Mouse (Mus musculus) kidney, postnatal 0 days (tissue): ENCODE results near the gene B3gnt9. TPM values are rescaled to one million over a fixed set of nuclear protein-coding genes. Genes with fewer than 3 reads are reported as not detected.

Source experiments
- ATAC-seq: fragments of 200-750 bp; cut with Nextera tagmentation; replicated peaks from 2 replicates; pipeline ENCODE4 v1.8.0; 2017; ENCODE audit warnings: low read depth, moderate number of reproducible peaks, moderate TSS enrichment, moderate library complexity; ENCODE audit not compliant: low FRiP score
- DNase-seq: peaks from one replicate; pipeline ENCODE4 v3.0.0-alpha.2; 2016; ENCODE audit warnings: low spot score
- H3K27ac ChIP-seq: fragments of 300-500 bp; sonication (generic); 2 replicates; pipeline ENCODE4 v1.5.1; 2014; ENCODE audit warnings: mild to moderate bottlenecking
- H3K27me3 ChIP-seq: fragments of 300-500 bp; sonication (generic); 2 replicates; pipeline ENCODE4 v1.6.1; 2014; ENCODE audit warnings: low read length, mixed read lengths; ENCODE audit not compliant: insufficient read depth
- H3K36me3 ChIP-seq: fragments of 300-500 bp; sonication (generic); 2 replicates; pipeline ENCODE4 v1.6.1; 2014; ENCODE audit warnings: low read length, mixed read lengths; ENCODE audit not compliant: insufficient read depth
- H3K4me1 ChIP-seq: fragments of 300-500 bp; sonication (generic); replicated peaks from 2 replicates; pipeline ENCODE4 v1.6.1; 2014; ENCODE audit warnings: antibody characterized with exemption, low read length, mixed read lengths; ENCODE audit not compliant: insufficient read depth
- H3K4me2 ChIP-seq: fragments of 300-500 bp; sonication (generic); 2 replicates; pipeline ENCODE4 v1.6.1; 2014; ENCODE audit warnings: mild to moderate bottlenecking, low read length, moderate library complexity, mixed read lengths
- H3K4me3 ChIP-seq: fragments of 300-500 bp; sonication (generic); replicated peaks from 2 replicates; pipeline ENCODE4 v1.5.1; 2014; ENCODE audit warnings: low read depth, low read length
- H3K9ac ChIP-seq: fragments of 300-500 bp; sonication (generic); 2 replicates; pipeline ENCODE4 v1.6.1; 2014; ENCODE audit warnings: low read depth, low read length
- H3K9me3 ChIP-seq: fragments of 300-500 bp; sonication (generic); replicated peaks from 2 replicates; pipeline ENCODE4 v1.6.1; 2016; ENCODE audit warnings: low read length, inconsistent platforms, mixed read lengths
- CTCF ChIP-seq: IDR thresholded peaks from 2 replicates; pipeline ENCODE4 v1.5.1; 2016; ENCODE audit warnings: antibody characterized with exemption, low read depth, mild to moderate bottlenecking, moderate library complexity
- WGBS: fragments of 180-500 bp; shearing (Covaris S2); extraction: QIAGEN DNeasy Blood & Tissue Kit; methylation state at CpG from one replicate; pipeline ENCODE4 v1.1.7; 2014; 5-methylcytosine and 5-hydroxymethylcytosine counted together
- polyA plus RNA-seq: library from polyadenylated mRNA; unstranded; fragments of >200 nt; fragmentation: Nextera tagmentation; extraction: Ambion mirVana; gene quantifications from 2 replicates; pipeline ENCODE4 v1.2.1, GENCODE M21; 2015

B3gnt9 gene
- polyA plus RNA-seq, 1 experiment from 2014 or later = 7.5 TPM

DNA sequence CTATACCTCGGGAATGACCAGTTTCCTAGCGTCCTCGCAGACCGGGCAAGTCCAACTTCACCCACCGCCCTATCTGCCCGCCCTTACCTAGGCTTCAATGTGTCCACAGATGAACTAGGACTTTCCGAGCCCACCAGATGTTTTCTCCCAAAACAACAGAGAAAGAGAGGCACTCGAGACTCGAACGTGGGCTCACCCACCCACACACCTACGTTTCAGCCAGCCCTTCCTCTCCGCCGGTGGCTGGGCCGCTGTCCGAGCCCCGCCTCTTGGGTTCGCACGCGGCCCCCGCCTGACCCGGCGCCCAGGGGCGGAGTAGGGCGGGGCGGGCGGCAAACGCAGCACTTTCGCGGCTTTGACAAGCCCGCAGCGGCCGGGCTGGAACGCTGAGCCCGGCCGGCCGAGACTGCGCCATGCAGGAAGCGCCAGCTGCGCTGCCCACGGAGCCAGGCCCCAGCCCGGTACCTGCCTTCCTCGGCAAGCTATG, 14.6 kb upstream of the B3gnt9 start, which contains the start of gene Hsf4:
Gene Hsf4, plus strand, starts transcription at position 341 of the 487 bp plus-strand sequence.
- Histone ChIP-seq H3K4me1 (peaks cover 15% of the 10 kb centered on the region; the same call in 1 of the 2 replicates), H3K27ac (0 out of 2 replicates have a peak within 1 kb of the TSS, but pooled peaks have one; percentile 25), H3K36me3 (no peaks in the 10 kb centered on the region), H3K4me2 (peak within 1 kb of the TSS; percentile 86), H3K9ac (peak within 1 kb of the TSS; percentile 43; the same call in 1 of the 2 replicates), H3K4me3 (peak within 1 kb of the TSS; percentile 43), H3K27me3 (peaks cover 74% of the 10 kb centered on the region), H3K9me3 (no peaks in the 10 kb centered on the region)
- ATAC-seq (peak; percentile 8; the same call in 1 of the 2 replicates), DNase-seq (peak; percentile 27)
- 0% methylated on average over 40 of the region's 42 CpGs for WGBS
- TF ChIP-seq CTCF = no peak

DNA sequence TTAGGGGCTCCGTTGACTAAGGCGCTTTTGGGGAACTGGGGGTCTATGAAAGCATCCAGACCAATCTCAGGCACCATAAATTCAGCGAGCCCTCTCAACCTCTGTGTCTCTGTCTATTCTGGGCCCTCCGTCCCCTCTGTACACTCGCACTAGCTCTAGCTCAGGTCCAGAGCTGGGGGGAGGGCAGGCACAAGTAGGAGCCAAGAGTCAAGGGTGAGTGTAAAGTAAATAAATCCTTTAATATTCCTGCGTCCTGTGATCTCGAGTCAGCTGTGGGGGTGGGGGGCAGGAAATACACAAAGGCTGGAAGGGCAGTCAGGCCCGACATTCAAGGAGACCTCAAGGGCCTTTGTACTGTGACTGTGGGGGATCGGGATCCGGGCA, 14.1 kb upstream of the B3gnt9 start:
- 0 out of 2 replicates have a peak overlapping the region, but pooled peaks have one; percentile 25 for H3K27ac ChIP-seq
- H3K9me3 ChIP-seq = no peaks in the 10 kb centered on the region
- DNase-seq = peak; percentile 16
- H3K27me3 ChIP-seq = peaks cover 69% of the 10 kb centered on the region
- H3K9ac ChIP-seq = peak overlapping the region; percentile 43; the same call in 1 of the 2 replicates
- no peaks in the 10 kb centered on the region for H3K36me3 ChIP-seq
- TF ChIP-seq CTCF = no peak
- no peak for ATAC-seq
- WGBS = 2% methylated on average over 10 of the region's 10 CpGs
- peak overlapping the region; percentile 43 for H3K4me3 ChIP-seq
- peaks cover 15% of the 10 kb centered on the region; the same call in 1 of the 2 replicates for H3K4me1 ChIP-seq
- peak overlapping the region; percentile 86 for H3K4me2 ChIP-seq

DNA sequence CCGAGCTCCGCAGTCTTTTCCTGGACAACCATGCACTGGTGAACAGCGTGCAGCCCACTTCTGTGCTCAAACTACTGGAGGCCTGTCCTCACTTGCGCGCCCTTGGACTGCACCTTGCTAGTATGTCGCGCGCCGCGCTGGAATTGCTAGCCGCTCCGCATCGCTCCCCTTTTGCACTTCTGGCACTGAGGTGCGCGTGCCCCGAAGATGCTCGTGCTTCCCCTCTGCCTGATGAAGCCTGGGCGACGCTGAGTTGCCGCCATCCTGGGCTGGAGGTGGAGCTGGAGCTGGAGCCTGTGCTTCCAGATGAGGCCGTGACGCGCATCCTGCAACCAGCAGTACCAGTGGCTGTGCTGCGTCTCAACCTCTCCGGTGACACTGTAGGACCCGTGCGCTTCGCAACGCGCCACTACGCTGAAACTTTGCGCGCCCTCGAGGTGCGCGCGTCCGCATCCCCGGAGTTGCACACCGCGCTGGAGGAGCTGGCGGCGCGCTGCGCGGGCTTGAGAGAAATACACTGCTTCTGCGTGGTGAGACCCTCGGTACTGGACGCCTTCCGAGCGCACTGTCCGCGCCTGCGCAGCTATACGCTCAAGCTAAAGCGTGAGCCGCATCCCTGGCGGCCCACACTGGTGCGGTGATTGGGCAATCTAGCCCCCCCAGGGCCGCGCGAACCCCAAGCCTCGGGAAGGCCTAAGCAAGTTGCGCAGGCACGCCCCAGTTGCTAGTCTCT, 13.6 kb upstream of the B3gnt9 start:
- Histone ChIP-seq H3K9ac (peak overlapping the region; percentile 40; the same call in 1 of the 2 replicates), H3K4me1 (peaks cover 15% of the 10 kb centered on the region; the same call in 1 of the 2 replicates), H3K27ac (0 out of 2 replicates have a peak overlapping the region, but pooled peaks have one; percentile 25), H3K4me3 (peak overlapping the region; percentile 43), H3K36me3 (no peaks in the 10 kb centered on the region), H3K27me3 (peaks cover 69% of the 10 kb centered on the region), H3K9me3 (no peaks in the 10 kb centered on the region), H3K4me2 (peak overlapping the region; percentile 86)
- ATAC-seq (0 out of 2 replicates have a peak, but pooled peaks have one; percentile 15), DNase-seq (peak; percentile 40)
- TF ChIP-seq CTCF = no peak
- WGBS = 1% methylated on average over 65 of the region's 65 CpGs

DNA sequence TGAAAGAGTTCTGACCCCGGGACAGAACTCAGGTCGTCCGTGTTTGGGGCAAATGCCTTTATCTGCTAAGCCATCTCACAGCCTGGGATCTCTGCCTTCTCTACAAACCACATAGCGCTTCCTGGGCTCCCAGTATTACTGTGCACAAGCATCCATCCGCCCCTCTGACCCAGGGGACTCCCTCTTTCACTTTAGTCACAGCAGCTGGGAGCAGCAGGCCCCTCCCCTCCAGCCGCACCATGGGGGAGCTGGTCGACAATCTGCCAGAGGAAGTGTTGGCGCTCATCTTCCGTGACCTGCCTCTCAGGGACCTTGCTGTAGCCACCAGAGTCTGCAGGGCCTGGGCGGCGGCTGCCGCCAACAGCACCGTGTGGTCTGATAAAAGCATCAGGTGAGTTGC, 11.8 kb upstream of the B3gnt9 start:
- no peak for ATAC-seq
- Histone ChIP-seq H3K9ac (no peak overlapping the region), H3K4me2 (no peak overlapping the region), H3K9me3 (no peaks in the 10 kb centered on the region), H3K4me1 (peaks cover 15% of the 10 kb centered on the region; the same call in 1 of the 2 replicates), H3K36me3 (no peaks in the 10 kb centered on the region), H3K4me3 (no peak overlapping the region), H3K27ac (no peak overlapping the region), H3K27me3 (peaks cover 54% of the 10 kb centered on the region)
- no peak for DNase-seq
- WGBS = 31% methylated on average over 13 of the region's 13 CpGs
- TF ChIP-seq CTCF = no peak

DNA sequence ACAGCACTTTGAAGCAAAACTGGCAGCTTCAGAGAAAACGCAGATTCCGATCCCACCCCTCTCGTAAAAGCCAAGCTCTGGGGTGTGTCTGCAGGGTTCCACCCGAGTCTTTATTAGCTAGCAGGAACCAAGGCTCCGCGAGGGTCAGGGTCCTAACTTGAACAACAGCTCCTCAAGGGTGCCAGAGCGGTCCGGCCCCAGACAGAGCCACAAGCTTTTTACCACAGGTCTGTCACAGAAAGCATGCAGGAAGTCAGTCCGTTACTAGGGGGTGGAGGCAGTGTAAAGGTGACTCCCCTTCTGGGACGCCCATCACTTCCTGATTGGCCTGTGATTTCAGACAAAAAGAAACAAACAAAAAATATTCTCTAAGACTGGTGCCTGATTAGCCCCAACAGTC, 10.2 kb upstream of the B3gnt9 start:
- DNase-seq = peak; percentile 27
- Histone ChIP-seq H3K36me3 (no peaks in the 10 kb centered on the region), H3K27ac (no peak overlapping the region), H3K27me3 (peaks cover 38% of the 10 kb centered on the region), H3K4me3 (peak overlapping the region; percentile 48), H3K4me2 (peak overlapping the region; percentile 79), H3K9me3 (no peaks in the 10 kb centered on the region), H3K9ac (peak overlapping the region; percentile 56; the same call in 1 of the 2 replicates), H3K4me1 (peaks cover 15% of the 10 kb centered on the region; the same call in 1 of the 2 replicates)
- no peak for TF ChIP-seq CTCF
- ATAC-seq = no peak
- WGBS = 5% methylated on average over 10 of the region's 10 CpGs

DNA sequence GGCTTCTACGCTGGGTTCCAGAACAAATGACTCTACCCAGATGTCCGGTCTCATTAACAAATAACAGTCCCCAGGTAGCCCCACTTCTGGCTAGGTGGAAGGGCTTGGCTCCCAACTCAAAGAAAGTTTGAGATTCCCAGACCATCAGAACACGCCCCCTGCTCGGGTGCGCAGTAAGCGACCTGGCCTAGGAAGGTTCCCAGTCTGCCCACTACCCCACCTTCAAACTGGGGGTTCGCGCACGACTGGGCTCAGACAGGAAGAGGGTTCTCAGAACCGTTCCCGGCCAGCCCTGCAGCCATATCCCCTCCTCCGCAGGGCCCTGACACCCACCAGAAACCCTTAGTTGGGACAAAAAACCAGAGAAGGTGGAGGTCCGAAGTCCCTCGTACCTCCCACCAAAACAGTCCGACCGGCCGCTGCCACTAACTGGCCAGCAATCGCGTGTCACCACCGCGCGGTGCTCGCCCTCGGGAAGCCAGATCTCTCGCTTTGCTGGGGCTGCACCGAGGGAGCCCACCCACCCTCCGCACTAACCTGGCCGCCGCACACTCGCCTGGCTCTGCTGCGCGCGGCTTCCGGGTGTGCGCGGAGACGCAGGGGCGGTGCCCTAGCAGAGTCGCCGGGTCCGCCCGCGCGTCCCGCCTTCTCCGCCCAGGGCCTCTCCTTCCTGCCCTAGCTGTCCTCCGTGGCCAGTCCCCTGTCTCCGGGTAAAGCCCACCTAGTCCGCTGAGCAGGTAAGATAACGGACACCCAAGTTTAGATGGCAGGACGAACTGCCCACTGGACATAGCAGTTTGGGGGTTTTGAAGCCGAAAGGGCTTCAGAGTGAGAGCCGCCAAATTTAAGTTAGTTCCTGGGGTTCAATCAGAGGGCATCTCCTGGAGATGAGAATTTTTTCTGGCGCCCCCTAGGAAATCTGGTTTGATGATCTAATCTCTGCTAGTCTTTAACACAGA, 9.3 kb upstream of the B3gnt9 start, which contains the start of the genes Tradd and Fbxl8:
Gene Tradd, minus strand, starts transcription at position 586 of the 959 bp plus-strand sequence.
Gene Fbxl8, plus strand, starts transcription at position 625 of the 959 bp plus-strand sequence.
- peaks cover 13% of the 10 kb centered on the region; the same call in 1 of the 2 replicates for H3K4me1 ChIP-seq
- peak within 1 kb of the TSS; percentile 56 for H3K9ac ChIP-seq
- H3K9me3 ChIP-seq = no peaks in the 10 kb centered on the region
- DNase-seq (peak; percentile 79), ATAC-seq (peak; percentile 52)
- no peaks in the 10 kb centered on the region for H3K36me3 ChIP-seq
- no peak within 1 kb of the TSS for H3K27ac ChIP-seq
- TF ChIP-seq CTCF = no peak; the same call in 1 of the 2 replicates
- peaks cover 31% of the 10 kb centered on the region for H3K27me3 ChIP-seq
- WGBS = 1% methylated on average over 54 of the region's 54 CpGs
- peak within 1 kb of the TSS; percentile 48 for H3K4me3 ChIP-seq
- peak within 1 kb of the TSS; percentile 79 for H3K4me2 ChIP-seq
